Mouse (Mus musculus) MEL (cell line): ENCODE data around the gene A030005K14Rik. TPM values are rescaled to one million over a fixed set of nuclear protein-coding genes. Genes with fewer than 3 reads are reported as not detected.

Experiments used
- DNase-seq: peaks from one replicate; pipeline ENCODE4 v3.0.0; 2011; ENCODE audit warnings: low read depth, low spot score
- H3K27ac ChIP-seq: 2 replicates; pipeline ENCODE4 v1.5.1; 2012; ENCODE audit warnings: low read depth, mild to moderate bottlenecking, control low read depth, low read length, moderate library complexity; ENCODE audit not compliant: control insufficient read depth
- H3K27me3 ChIP-seq, 2 experiments: fragments of 150-350 bp in 1 of 2; sonication (generic) in 1 of 2; 2 replicates each; pipeline ENCODE4 v1.6.1; 2012; ENCODE audit warnings: low read length in 2 of 2, mild to moderate bottlenecking in 2 of 2, improper control_type of control experiment in 1 of 2, moderate library complexity in 1 of 2; ENCODE audit not compliant: insufficient read depth in 2 of 2, control insufficient read depth in 1 of 2
- H3K36me3 ChIP-seq, 2 experiments: 2 replicates each; pipeline ENCODE4 v1.6.1; 2012 to 2014; ENCODE audit warnings: low read length in 2 of 2, improper control_type of control experiment in 1 of 2, inconsistent platforms in 1 of 2, mild to moderate bottlenecking in 1 of 2; ENCODE audit not compliant: insufficient read depth in 2 of 2, control insufficient read depth in 1 of 2
- H3K4me1 ChIP-seq, 2 experiments: fragments of 150-350 bp in 1 of 2; sonication (generic) in 1 of 2; 2 replicates each; pipeline ENCODE4 v1.6.1; 2012; ENCODE audit warnings: low read length in 2 of 2, improper control_type of control experiment in 1 of 2, mild to moderate bottlenecking in 1 of 2; ENCODE audit not compliant: insufficient read depth in 2 of 2, control insufficient read depth in 1 of 2
- H3K4me3 ChIP-seq, 2 experiments: fragments of 150-350 bp in 1 of 2; sonication (generic) in 1 of 2; 2 replicates each; pipeline ENCODE4 v1.5.1; 2012; ENCODE audit warnings: low read depth in 2 of 2, low read length in 2 of 2, mild to moderate bottlenecking in 2 of 2, moderate library complexity in 2 of 2, control low read depth in 1 of 2, improper control_type of control experiment in 1 of 2; ENCODE audit not compliant: control insufficient read depth in 1 of 2, insufficient read depth in 1 of 2
- H3K79me2 ChIP-seq: 2 replicates; pipeline ENCODE4 v1.6.1; 2012; ENCODE audit warnings: mild to moderate bottlenecking, low read length, moderate library complexity; ENCODE audit not compliant: control insufficient read depth, poor library complexity, insufficient read depth
- H3K9ac ChIP-seq: 2 replicates; pipeline ENCODE4 v1.6.1; 2012; ENCODE audit warnings: low read depth, mild to moderate bottlenecking, control low read depth, low read length, moderate library complexity; ENCODE audit not compliant: control insufficient read depth, poor library complexity, severe bottlenecking
- H3K9me3 ChIP-seq: fragments of 150-350 bp; sonication (generic); replicated peaks from 2 replicates; pipeline ENCODE4 v1.6.1; 2012; ENCODE audit warnings: mild to moderate bottlenecking, low read length, improper control_type of control experiment, moderate library complexity; ENCODE audit not compliant: insufficient read depth
- EP300 ChIP-seq, 2 experiments: IDR thresholded peaks; 2 replicates each; pipeline ENCODE4 v1.6.1; 2011; ENCODE audit warnings: improper control_type of control experiment in 2 of 2, low read length in 2 of 2, low read depth in 1 of 2, mild to moderate bottlenecking in 1 of 2
- ETS1 ChIP-seq: IDR thresholded peaks from 2 replicates; pipeline ENCODE4 v1.6.1; 2012; ENCODE audit warnings: low read depth, mild to moderate bottlenecking, inconsistent platforms, low read length, improper control_type of control experiment, moderate library complexity
- HCFC1 ChIP-seq: IDR thresholded peaks from 2 replicates; pipeline ENCODE4 v1.6.1; 2012; ENCODE audit warnings: low read depth, mild to moderate bottlenecking, inconsistent platforms, low read length, improper control_type of control experiment, moderate library complexity
- MAFK ChIP-seq: IDR thresholded peaks from 2 replicates; pipeline ENCODE4 v1.6.1; 2011; ENCODE audit warnings: low read depth, mild to moderate bottlenecking, low read length, improper control_type of control experiment, borderline replicate concordance
- MAZ ChIP-seq: IDR thresholded peaks from 2 replicates; pipeline ENCODE4 v1.6.1; 2012; ENCODE audit warnings: low read depth, mild to moderate bottlenecking, inconsistent platforms, low read length, improper control_type of control experiment
- MEF2A ChIP-seq: IDR thresholded peaks from 2 replicates; pipeline ENCODE4 v1.6.1; 2014; ENCODE audit warnings: low read depth, mild to moderate bottlenecking, inconsistent platforms, low read length, improper control_type of control experiment; ENCODE audit not compliant: poor library complexity, insufficient replicate concordance, severe bottlenecking; ENCODE audit errors: extremely low read depth
- NRF1 ChIP-seq: IDR thresholded peaks from 2 replicates; pipeline ENCODE4 v1.6.1; 2014; ENCODE audit warnings: low read depth, mild to moderate bottlenecking, inconsistent platforms, low read length, improper control_type of control experiment, moderate library complexity; ENCODE audit not compliant: poor library complexity, insufficient read depth, severe bottlenecking
- POLR2AphosphoS5 ChIP-seq: IDR thresholded peaks from 2 replicates; pipeline ENCODE4 v1.6.1; 2012; ENCODE audit warnings: low read depth, borderline replicate concordance, mild to moderate bottlenecking, inconsistent platforms, low read length, moderate library complexity, mixed read lengths
- SIN3A ChIP-seq: IDR thresholded peaks from 2 replicates; pipeline ENCODE4 v1.6.1; 2012; ENCODE audit warnings: low read length, improper control_type of control experiment, inconsistent platforms
- SMC3 ChIP-seq: IDR thresholded peaks from 2 replicates; pipeline ENCODE4 v1.6.1; 2011; ENCODE audit warnings: low read depth, low read length, improper control_type of control experiment
- TCF12 ChIP-seq: IDR thresholded peaks from 2 replicates; pipeline ENCODE4 v1.6.1; 2014; ENCODE audit warnings: low read depth, mild to moderate bottlenecking, inconsistent platforms, low read length, improper control_type of control experiment, moderate library complexity
- UBTF ChIP-seq: IDR thresholded peaks from 2 replicates; pipeline ENCODE4 v1.6.1; 2012; ENCODE audit warnings: low read depth, mild to moderate bottlenecking, inconsistent platforms, low read length, improper control_type of control experiment, moderate library complexity, borderline replicate concordance; ENCODE audit not compliant: insufficient read depth
- USF1 ChIP-seq: IDR thresholded peaks from 2 replicates; pipeline ENCODE4 v1.6.1; 2014; ENCODE audit warnings: low read depth, mild to moderate bottlenecking, inconsistent platforms, low read length, improper control_type of control experiment, moderate library complexity
- ZMIZ1 ChIP-seq: IDR thresholded peaks from 2 replicates; pipeline ENCODE4 v1.6.1; 2012; ENCODE audit warnings: low read depth, mild to moderate bottlenecking, inconsistent platforms, low read length, improper control_type of control experiment, moderate library complexity
- ZNF384 ChIP-seq: IDR thresholded peaks from 2 replicates; pipeline ENCODE4 v1.6.1; 2012; ENCODE audit warnings: low read depth, mild to moderate bottlenecking, inconsistent platforms, low read length, improper control_type of control experiment
- polyA plus RNA-seq, 2 experiments: library from polyadenylated mRNA; stranded (reverse) in 1 of 2; unstranded in 1 of 2; fragments of >175 nt in 1 of 2; fragments of >200 nt in 1 of 2; gene quantifications; 2 replicates each; pipeline versions ENCODE4 v1.2.1 to v1.2.4; 2012; ENCODE audit warnings: low replicate concordance in 2 of 2, low read depth in 1 of 2; ENCODE audit not compliant: insufficient read length in 2 of 2, insufficient read depth in 1 of 2, missing spikeins in 1 of 2
- total RNA-seq: library from RNA; depleted of rRNA; stranded (reverse); fragments of 300-350 nt; gene quantifications from 2 replicates; pipeline ENCODE4 v1.2.3, GENCODE M21; 2012

The A030005K14Rik gene
- total and polyA plus RNA-seq, 3 experiments, result not detected

DNA sequence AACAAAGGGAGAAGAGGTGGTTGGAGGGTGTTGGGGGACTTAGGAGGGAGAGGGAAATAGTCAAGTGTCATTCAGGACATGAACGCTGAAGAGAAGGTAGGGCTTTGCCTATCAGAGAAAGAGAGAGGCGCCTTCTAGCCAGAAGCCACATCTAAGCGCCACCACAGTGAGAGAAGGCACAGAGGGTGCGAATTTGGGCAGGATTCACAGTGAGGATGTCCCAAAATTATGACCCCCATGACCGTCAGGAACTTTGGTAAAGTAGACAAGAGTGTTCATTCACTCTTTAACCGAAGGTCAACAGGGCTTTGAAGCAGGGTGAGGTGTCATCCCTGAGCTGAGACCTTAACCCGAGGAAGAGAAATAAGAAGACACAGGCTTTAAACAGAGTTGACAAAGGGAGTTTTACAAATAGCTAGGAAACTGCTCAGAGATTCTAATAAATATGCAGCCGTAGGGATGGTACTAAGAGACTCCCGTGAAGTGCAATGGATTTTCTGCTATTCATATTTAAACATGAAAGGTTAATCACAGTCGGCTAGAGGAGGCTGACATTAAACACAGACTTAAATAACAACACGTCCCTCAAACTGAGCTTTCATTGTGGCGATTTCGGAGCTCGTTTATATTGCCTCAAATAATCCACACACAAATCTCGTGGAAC, 16.5 kb upstream of the A030005K14Rik start:
- TF ChIP-seq ZMIZ1 (no peak), UBTF (no peak)
- H3K27me3 ChIP-seq, result no peaks in the 10 kb centered on the region; a peak in 1 of 4 replicates
- no peak overlapping the region for H3K27ac ChIP-seq
- H3K36me3 ChIP-seq, result no peaks in the 10 kb centered on the region
- DNase-seq, result no peak
- no peak overlapping the region for H3K4me3 ChIP-seq
- H3K9ac ChIP-seq, result no peak overlapping the region
- no peaks in the 10 kb centered on the region for H3K9me3 ChIP-seq
- no peaks in the 10 kb centered on the region for H3K4me1 ChIP-seq
- no peaks in the 10 kb centered on the region for H3K79me2 ChIP-seq

GRCm38 (mm10) chr1:83067205-83067604, 8.0 kb upstream of the A030005K14Rik start:
- Histone ChIP-seq H3K9me3 (no peaks in the 10 kb centered on the region), H3K4me1 (no peaks in the 10 kb centered on the region), H3K79me2 (no peaks in the 10 kb centered on the region), H3K27me3 (no peaks in the 10 kb centered on the region; a peak in 1 of 4 replicates), H3K4me3 (no peak overlapping the region), H3K36me3 (no peaks in the 10 kb centered on the region), H3K9ac (no peak overlapping the region), H3K27ac (no peak overlapping the region)
- no peak for TF ChIP-seq EP300 (IDR thresholded peaks at IDR 0.05; ENCODE audit: low read depth in 1 of 2, low read length in 2 of 2)
- no peak for TF ChIP-seq ZNF384
- TF ChIP-seq MAFK, result no peak
- TF ChIP-seq HCFC1, result no peak
- no peak for TF ChIP-seq POLR2AphosphoS5
- no peak for TF ChIP-seq SIN3A
- TF ChIP-seq UBTF, result no peak
- TF ChIP-seq MAZ, result no peak
- TF ChIP-seq USF1, result no peak
- TF ChIP-seq TCF12, result no peak
- TF ChIP-seq MEF2A, result no peak
- TF ChIP-seq NRF1, result no peak
- TF ChIP-seq ETS1, result no peak
- no peak for TF ChIP-seq SMC3
- no peak for DNase-seq
